Mouse (Mus musculus) midbrain, postnatal 0 days (tissue): ENCODE results near the gene Tmem119. TPM values are rescaled to one million over a fixed set of nuclear protein-coding genes. Genes with fewer than 3 reads are reported as not detected.
"Not testable (repeated sequence)": the region's sequence is repeated elsewhere in the genome, so short reads cannot be mapped to it uniquely, and the experiment has no call there.

Source experiments
- ATAC-seq: fragments of 200-750 bp; cut with Nextera tagmentation; 2 replicates; pipeline ENCODE4 v1.8.0; 2017; ENCODE audit warnings: moderate number of reproducible peaks, mild to moderate bottlenecking, moderate TSS enrichment, moderate library complexity; ENCODE audit not compliant: low FRiP score
- DNase-seq: peaks from one replicate; pipeline ENCODE4 v3.0.0-alpha.2; 2015; ENCODE audit warnings: low spot score
- H3K27ac ChIP-seq: fragments of 300-500 bp; sonication (generic); 2 replicates; pipeline ENCODE4 v1.5.1; 2014; ENCODE audit warnings: low read depth, mild to moderate bottlenecking, low read length, mixed read lengths
- H3K27me3 ChIP-seq: fragments of 300-500 bp; sonication (generic); 2 replicates; pipeline ENCODE4 v1.6.1; 2014; ENCODE audit warnings: low read length, control low read depth, mixed read lengths; ENCODE audit not compliant: insufficient read depth
- H3K36me3 ChIP-seq: fragments of 300-500 bp; sonication (generic); 2 replicates; pipeline ENCODE4 v1.6.1; 2014; ENCODE audit warnings: low read length, control low read depth, mixed read lengths; ENCODE audit not compliant: insufficient read depth
- H3K4me1 ChIP-seq: fragments of 300-500 bp; sonication (generic); 2 replicates; pipeline ENCODE4 v1.6.1; 2014; ENCODE audit warnings: mild to moderate bottlenecking, control low read depth, antibody characterized with exemption, low read length, mixed read lengths; ENCODE audit not compliant: insufficient read depth
- H3K4me2 ChIP-seq: fragments of 300-500 bp; sonication (generic); 2 replicates; pipeline ENCODE4 v1.6.1; 2014; ENCODE audit warnings: low read depth, mild to moderate bottlenecking, low read length, mixed read lengths; ENCODE audit not compliant: poor library complexity, severe bottlenecking
- H3K4me3 ChIP-seq: fragments of 300-500 bp; sonication (generic); 2 replicates; pipeline ENCODE4 v1.5.1; 2014; ENCODE audit warnings: low read depth, mild to moderate bottlenecking, low read length, moderate library complexity
- H3K9ac ChIP-seq: fragments of 300-500 bp; sonication (generic); replicated peaks from 2 replicates; pipeline ENCODE4 v1.6.1; 2014; ENCODE audit warnings: mild to moderate bottlenecking, low read length, moderate library complexity, mixed read lengths; ENCODE audit not compliant: poor library complexity, severe bottlenecking
- H3K9me3 ChIP-seq: fragments of 300-500 bp; sonication (generic); 2 replicates; pipeline ENCODE4 v1.6.1; 2016; ENCODE audit warnings: low read length, control low read depth
- CTCF ChIP-seq: IDR thresholded peaks from 2 replicates; pipeline ENCODE4 v1.5.1; 2016; ENCODE audit warnings: antibody characterized with exemption, mild to moderate bottlenecking
- WGBS: fragments of 180-500 bp; shearing (Covaris S2); extraction: QIAGEN DNeasy Blood & Tissue Kit; methylation state at CpG from one replicate; pipeline ENCODE4 v1.1.7; 2014; 5-methylcytosine and 5-hydroxymethylcytosine counted together
- polyA plus RNA-seq: library from polyadenylated mRNA; unstranded; fragments of >200 nt; fragmentation: Nextera tagmentation; extraction: Ambion mirVana; gene quantifications from 2 replicates; pipeline ENCODE4 v1.2.1, GENCODE M21; 2015
- total RNA-seq: library from RNA; depleted of rRNA; stranded (reverse); fragments of >200 nt; gene quantifications from 2 replicates; pipeline ENCODE4 v1.2.3, GENCODE M21; 2014

Gene Tmem119
- total and polyA plus RNA-seq, 2 experiments from 2014 or later, result 5.9 to 10.1 TPM

DNA sequence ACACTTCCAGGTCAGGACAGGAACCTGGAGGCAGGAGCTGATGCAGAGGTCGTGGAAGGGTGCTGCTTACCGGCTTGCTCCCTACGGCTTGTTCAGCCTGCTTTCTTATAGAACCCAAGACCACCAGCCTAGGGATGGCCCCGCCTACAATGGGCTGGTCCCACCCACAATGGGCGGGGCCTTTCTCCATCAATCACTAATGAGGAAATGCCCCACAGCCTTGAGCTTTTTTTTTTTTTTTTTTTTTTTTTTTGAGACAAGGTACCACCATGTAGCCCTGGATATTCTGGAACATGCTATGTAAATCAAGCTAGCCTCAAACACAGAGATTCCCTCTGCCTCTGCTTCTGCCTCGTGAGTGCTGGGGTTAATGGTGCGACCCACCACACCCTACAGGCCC lies 18.4 kb downstream of the Tmem119 start:
- no peak for ATAC-seq
- no peak for DNase-seq
- peaks cover 5% of the 10 kb centered on the region; the same call in 1 of the 2 replicates for H3K27me3 ChIP-seq
- no peak overlapping the region for H3K9ac ChIP-seq
- H3K9me3 ChIP-seq, result no peaks in the 10 kb centered on the region
- H3K36me3 ChIP-seq, result peaks cover 13% of the 10 kb centered on the region
- H3K4me2 ChIP-seq, result no peak overlapping the region
- H3K4me1 ChIP-seq, result no peaks in the 10 kb centered on the region
- H3K4me3 ChIP-seq, result no peak overlapping the region
- no peak for TF ChIP-seq CTCF
- H3K27ac ChIP-seq, result no peak overlapping the region
- 76% methylated on average over 7 of the region's 7 CpGs for WGBS

DNA sequence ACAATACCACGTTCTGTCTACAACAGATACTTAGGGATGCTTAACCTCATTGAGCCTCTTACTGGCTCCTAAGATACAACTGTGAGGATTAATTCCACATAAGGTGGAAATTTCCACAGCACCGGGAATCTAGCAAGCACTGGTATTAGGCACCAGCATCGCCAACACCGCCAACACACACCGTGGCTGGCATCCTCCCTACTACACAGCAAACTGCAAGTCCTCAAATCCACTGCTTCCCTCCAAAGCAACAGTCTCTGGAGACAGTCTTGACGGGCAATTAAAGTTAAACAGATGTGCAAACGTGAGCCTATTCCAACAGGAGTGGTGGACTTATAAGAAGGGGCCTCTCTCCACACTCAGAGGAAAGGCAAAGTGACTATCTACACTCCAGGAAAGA lies 19.1 kb downstream of the Tmem119 start:
- DNase-seq (no peak), ATAC-seq (no peak)
- peaks cover 5% of the 10 kb centered on the region; the same call in 1 of the 2 replicates for H3K27me3 ChIP-seq
- no peak overlapping the region for H3K27ac ChIP-seq
- no peak overlapping the region for H3K4me3 ChIP-seq
- H3K4me2 ChIP-seq, result no peak overlapping the region
- H3K36me3 ChIP-seq, result peaks cover 19% of the 10 kb centered on the region
- no peaks in the 10 kb centered on the region for H3K9me3 ChIP-seq
- no peak for TF ChIP-seq CTCF
- 83% methylated on average over 7 of the region's 7 CpGs for WGBS
- no peaks in the 10 kb centered on the region for H3K4me1 ChIP-seq
- H3K9ac ChIP-seq, result no peak overlapping the region

- H3K4me3 ChIP-seq, result no peak overlapping the region
- 89% methylated on average over 5 of the region's 5 CpGs for WGBS
- peaks cover 24% of the 10 kb centered on the region for H3K36me3 ChIP-seq
- H3K4me2 ChIP-seq, result no peak overlapping the region
- DNase-seq, result no peak
- H3K27me3 ChIP-seq, result peaks cover 5% of the 10 kb centered on the region; the same call in 1 of the 2 replicates
- no peak overlapping the region for H3K27ac ChIP-seq
- H3K4me1 ChIP-seq, result no peaks in the 10 kb centered on the region
- no peak for TF ChIP-seq CTCF
- H3K9me3 ChIP-seq, result no peaks in the 10 kb centered on the region
- no peak overlapping the region for H3K9ac ChIP-seq
- no peak for ATAC-seq
Observed at GRCm38 (mm10) chr5:113780763-113781162, 19.6 kb downstream of the Tmem119 start.

DNA sequence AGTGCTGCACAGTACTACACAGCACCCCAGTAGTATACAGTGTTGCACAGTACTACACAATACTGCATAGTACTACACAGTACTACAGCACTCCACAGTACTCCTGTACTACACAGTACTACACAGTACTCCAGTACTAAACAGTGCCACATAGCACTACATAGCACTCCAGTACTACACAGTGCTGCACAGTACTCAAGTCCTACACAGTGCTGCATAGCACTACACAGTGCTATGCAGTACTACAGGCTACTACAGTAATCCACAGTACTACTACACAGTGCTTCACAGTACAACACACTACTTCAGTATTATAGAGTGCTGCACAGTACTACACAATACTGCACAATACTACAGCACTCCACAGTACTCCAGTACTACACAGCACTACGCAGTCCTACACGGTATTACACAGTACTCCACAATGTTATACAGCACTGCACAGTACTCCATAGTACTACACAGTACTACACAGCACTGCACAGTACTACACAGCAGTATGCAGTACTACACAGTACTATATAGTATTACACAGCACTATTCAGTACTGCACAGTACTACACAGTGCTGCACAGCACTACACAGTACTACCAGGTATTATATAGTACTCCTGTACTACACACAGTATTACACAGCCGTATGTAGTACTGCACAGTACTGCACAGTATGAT lies 20.1 kb downstream of the Tmem119 start:
- 97% methylated on average over 3 of the region's 3 CpGs for WGBS
- Histone ChIP-seq H3K4me1 (no peaks in the 10 kb centered on the region), H3K9ac (no peak overlapping the region), H3K27ac (no peak overlapping the region), H3K4me3 (no peak overlapping the region), H3K36me3 (peaks cover 27% of the 10 kb centered on the region), H3K4me2 (no peak overlapping the region), H3K27me3 (peaks cover 5% of the 10 kb centered on the region; the same call in 1 of the 2 replicates), H3K9me3 (no peaks in the 10 kb centered on the region)
- DNase-seq (no peak), ATAC-seq (peak; percentile 60)
- TF ChIP-seq CTCF, result no peak

GRCm38 (mm10) chr5:113779569-113779968 lies 20.7 kb downstream of the Tmem119 start:
- ATAC-seq, result no peak
- Histone ChIP-seq H3K4me1 (no peaks in the 10 kb centered on the region), H3K4me3 (no peak overlapping the region), H3K4me2 (no peak overlapping the region), H3K9ac (no peak overlapping the region), H3K9me3 (no peaks in the 10 kb centered on the region), H3K27me3 (peaks cover 3% of the 10 kb centered on the region; the same call in 1 of the 2 replicates), H3K27ac (no peak overlapping the region), H3K36me3 (peaks cover 31% of the 10 kb centered on the region)
- 82% methylated on average over 5 of the region's 5 CpGs for WGBS
- no peak for TF ChIP-seq CTCF
- DNase-seq, result no peak

GRCm38 (mm10) chr5:113777728-113778127 lies 22.6 kb downstream of the Tmem119 start:
- H3K9ac ChIP-seq, H3K4me1 ChIP-seq, H3K4me3 ChIP-seq, H3K27ac ChIP-seq, DNase-seq, ATAC-seq, H3K9me3 ChIP-seq, H3K27me3 ChIP-seq, H3K4me2 ChIP-seq: not testable (repeated sequence)
- WGBS, result 90% methylated on average over 8 of the region's 8 CpGs
- H3K36me3 ChIP-seq, result peaks cover 34% of the 10 kb centered on the region
